Mouse (Mus musculus) ES-Bruce4 (cell line): Measurements from ENCODE around the gene Vps37c. TPM values are rescaled to one million over a fixed set of nuclear protein-coding genes. Genes with fewer than 3 reads are reported as not detected.

Experiments
- H3K27ac ChIP-seq: 2 replicates; pipeline ENCODE4 v1.5.1; 2012; ENCODE audit warnings: low read length, inconsistent platforms; ENCODE audit not compliant: insufficient read depth
- H3K27me3 ChIP-seq: 2 replicates; pipeline ENCODE4 v1.6.1; 2012; ENCODE audit warnings: mild to moderate bottlenecking, low read length, inconsistent platforms; ENCODE audit not compliant: control insufficient read depth, poor library complexity, insufficient read depth, severe bottlenecking
- H3K36me3 ChIP-seq: 2 replicates; pipeline ENCODE4 v1.6.1; 2012; ENCODE audit warnings: inconsistent platforms, mild to moderate bottlenecking, low read length, moderate library complexity; ENCODE audit not compliant: control insufficient read depth, poor library complexity, insufficient read depth, severe bottlenecking
- H3K4me1 ChIP-seq: one replicate; pipeline ENCODE4 v1.8.1; 2011; ENCODE audit warnings: low read length; ENCODE audit not compliant: control insufficient read depth, insufficient read depth
- H3K4me3 ChIP-seq: 2 replicates; pipeline ENCODE4 v1.5.1; 2011; ENCODE audit warnings: low read depth, mild to moderate bottlenecking, low read length
- H3K9ac ChIP-seq: 2 replicates; pipeline ENCODE4 v1.6.1; 2012; ENCODE audit warnings: low read depth, mild to moderate bottlenecking, inconsistent platforms; ENCODE audit not compliant: poor library complexity, severe bottlenecking
- H3K9me3 ChIP-seq: replicated peaks from 2 replicates; pipeline ENCODE4 v1.6.1; 2012; ENCODE audit warnings: mild to moderate bottlenecking, low read length, inconsistent platforms; ENCODE audit not compliant: control insufficient read depth, poor library complexity, insufficient read depth, severe bottlenecking
- CTCF ChIP-seq: IDR thresholded peaks from one replicate; pipeline ENCODE4 v1.8.1; 2011; ENCODE audit warnings: low read depth, low read length
- EP300 ChIP-seq: IDR thresholded peaks from 2 replicates; pipeline ENCODE4 v1.6.1; 2011; ENCODE audit warnings: low read depth, low read length; ENCODE audit not compliant: insufficient read depth
- POLR2A ChIP-seq: IDR thresholded peaks from one replicate; pipeline ENCODE4 v1.8.1; 2011; ENCODE audit warnings: low read length; ENCODE audit not compliant: insufficient read depth
- polyA plus RNA-seq: library from polyadenylated mRNA; stranded (reverse); fragments of >200 nt; gene quantifications from 2 replicates; pipeline ENCODE4 v1.2.4, GENCODE M21; 2011; ENCODE audit warnings: low read depth; ENCODE audit not compliant: missing spikeins, insufficient read depth, insufficient read length

Vps37c gene
- polyA plus RNA-seq, 1 experiment: 11.5 TPM

DNA sequence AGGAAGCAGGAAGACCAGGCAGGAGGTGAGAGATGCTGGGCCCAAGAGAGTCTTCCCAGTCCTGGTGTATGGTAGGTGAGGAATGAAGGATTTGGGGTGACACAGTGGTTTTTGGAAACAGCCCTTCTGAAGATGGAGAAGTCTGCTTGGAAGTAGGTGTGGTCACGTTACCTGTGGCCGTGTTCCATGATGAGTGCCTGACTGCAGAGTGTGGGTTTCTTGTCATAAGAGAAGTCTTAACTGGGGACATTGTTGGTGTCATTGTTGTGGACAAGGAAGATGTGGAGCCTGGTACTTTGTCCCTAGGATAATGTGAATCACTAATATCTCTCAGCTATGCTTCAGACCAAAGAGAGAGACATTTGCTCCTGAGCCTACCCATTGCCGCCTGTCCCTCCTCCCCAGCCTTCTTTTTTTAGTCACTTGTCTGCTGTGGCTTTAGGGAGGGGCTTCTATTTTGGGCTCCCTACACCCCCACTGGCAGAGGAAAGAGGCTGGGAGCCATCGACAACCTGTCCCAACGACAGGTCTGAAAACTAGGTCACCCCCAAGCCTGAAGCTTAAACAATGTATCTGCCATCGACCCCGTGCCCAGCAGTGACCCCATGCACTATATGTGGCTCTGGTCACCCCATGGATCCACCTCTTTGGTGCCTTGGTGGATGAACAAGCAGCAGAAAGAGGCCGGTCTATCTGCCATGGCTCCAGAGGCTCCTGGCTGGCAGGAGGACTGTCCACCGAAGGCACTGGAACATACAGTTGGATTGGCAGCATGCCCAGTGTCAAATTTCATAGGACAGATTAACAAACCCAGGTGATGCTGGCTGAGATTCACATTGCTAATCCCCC, 71.7 kb downstream of the Vps37c start:
- no peak for TF ChIP-seq EP300
- TF ChIP-seq CTCF: no peak
- no peak for TF ChIP-seq POLR2A
- H3K9ac ChIP-seq: no peak overlapping the region
- no peaks in the 10 kb centered on the region for H3K27me3 ChIP-seq
- no peaks in the 10 kb centered on the region for H3K36me3 ChIP-seq
- H3K4me3 ChIP-seq: no peak overlapping the region
- H3K4me1 ChIP-seq: no peaks in the 10 kb centered on the region
- no peak overlapping the region for H3K27ac ChIP-seq
- no peaks in the 10 kb centered on the region for H3K9me3 ChIP-seq

DNA sequence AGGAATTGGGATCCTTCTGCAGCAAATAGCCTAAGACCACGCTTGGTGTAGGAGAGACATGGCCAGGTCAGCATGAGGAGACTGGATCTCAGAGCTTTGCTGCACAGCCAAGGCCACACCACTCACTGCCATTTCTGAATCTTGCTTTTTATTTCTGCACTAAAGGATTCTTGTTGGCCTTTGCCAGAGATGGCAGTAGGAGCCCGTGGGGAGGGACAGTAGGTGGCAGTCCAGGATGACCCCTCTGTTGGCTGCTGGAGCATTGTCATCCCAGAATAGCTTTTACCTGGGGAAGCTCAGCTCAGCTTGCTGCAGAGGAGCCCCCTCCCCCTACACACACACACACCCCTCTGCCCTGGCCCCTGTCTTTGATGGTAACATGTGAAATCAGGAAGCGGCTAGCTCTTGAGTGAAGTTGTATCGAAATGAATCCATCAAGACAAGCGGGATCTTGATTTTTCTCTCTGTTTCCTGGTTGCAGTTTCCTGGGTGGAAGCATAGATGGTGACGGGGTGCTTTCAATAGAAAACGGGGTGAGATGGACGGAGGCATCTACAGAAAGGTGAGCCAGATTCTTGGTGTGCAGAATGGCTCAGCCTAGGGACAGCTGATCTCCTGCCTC, 73.4 kb downstream of the Vps37c start:
- Histone ChIP-seq H3K36me3 (no peaks in the 10 kb centered on the region), H3K27me3 (no peaks in the 10 kb centered on the region), H3K9ac (no peak overlapping the region), H3K4me1 (no peaks in the 10 kb centered on the region), H3K27ac (no peak overlapping the region), H3K4me3 (no peak overlapping the region), H3K9me3 (no peaks in the 10 kb centered on the region)
- no peak for TF ChIP-seq EP300
- no peak for TF ChIP-seq POLR2A
- no peak for TF ChIP-seq CTCF

- no peaks in the 10 kb centered on the region for H3K36me3 ChIP-seq
Observed at GRCm38 (mm10) chr19:10762468-10762867, 73.9 kb downstream of the Vps37c start.

DNA sequence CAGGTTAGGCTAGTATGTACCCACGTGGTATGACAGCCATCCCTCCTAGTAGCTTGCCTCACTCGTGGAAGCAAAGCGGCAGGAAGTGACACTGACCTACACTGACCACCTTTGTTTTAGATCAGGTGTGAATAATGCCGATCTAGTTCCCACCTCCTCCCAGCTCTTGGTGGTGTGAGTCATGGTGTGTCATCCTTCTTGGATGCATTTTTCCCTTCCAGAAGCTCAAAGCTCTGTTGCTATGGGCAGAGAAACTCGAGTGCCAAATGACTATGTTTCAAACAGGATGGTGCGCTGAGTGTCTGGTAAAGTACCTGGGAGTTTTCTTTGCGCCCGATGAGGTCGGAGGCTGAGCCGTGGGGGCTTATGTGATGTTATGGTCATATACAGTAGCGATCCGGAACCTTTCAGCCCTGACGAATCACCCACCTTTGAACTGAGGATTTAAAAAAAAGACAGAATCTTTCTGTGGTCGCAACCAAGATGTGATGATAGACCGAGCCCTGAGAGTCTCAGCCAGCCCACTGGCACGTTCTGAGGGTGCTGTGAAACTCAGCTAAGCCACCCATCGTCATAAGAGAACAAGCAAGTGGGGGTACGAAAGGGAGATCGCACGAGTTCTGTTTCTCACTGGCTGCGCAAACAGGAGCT, 75.0 kb downstream of the Vps37c start:
- no peaks in the 10 kb centered on the region for H3K36me3 ChIP-seq
- TF ChIP-seq EP300 (no peak), POLR2A (no peak), CTCF (no peak)
- no peaks in the 10 kb centered on the region for H3K4me1 ChIP-seq
- no peak overlapping the region for H3K9ac ChIP-seq
- no peaks in the 10 kb centered on the region for H3K27me3 ChIP-seq
- H3K27ac ChIP-seq: no peak overlapping the region
- no peak overlapping the region for H3K4me3 ChIP-seq
- H3K9me3 ChIP-seq: no peaks in the 10 kb centered on the region

More at GRCm38 (mm10) chr19:10762468-10762867, 73.9 kb downstream of the Vps37c start:
- H3K4me3 ChIP-seq: no peak overlapping the region
- no peak for TF ChIP-seq CTCF
- no peak for TF ChIP-seq POLR2A
- no peak for TF ChIP-seq EP300
- no peaks in the 10 kb centered on the region for H3K9me3 ChIP-seq
- H3K27me3 ChIP-seq: no peaks in the 10 kb centered on the region
- H3K4me1 ChIP-seq: no peaks in the 10 kb centered on the region
- no peak overlapping the region for H3K27ac ChIP-seq
- H3K9ac ChIP-seq: no peak overlapping the region

Other genes starting within 250 kb of the Vps37c start
- not detected in 2 replicates for gene Lrrc10b, start 231.3 kb upstream of the Vps37c start, polyA plus RNA-seq
- 0.58 and 1.4 TPM in 2 replicates for gene Ppp1r32, start 205.8 kb upstream of the Vps37c start, polyA plus RNA-seq
- gene Cpsf7, start 163.5 kb upstream of the Vps37c start, polyA plus RNA-seq: 73.5 and 76.3 TPM in 2 replicates
- gene Sdhaf2, start 162.6 kb upstream of the Vps37c start, polyA plus RNA-seq: 32.9 and 39.6 TPM in 2 replicates
- 10.4 and 12.2 TPM in 2 replicates for gene Tmem216, start 132.5 kb upstream of the Vps37c start, polyA plus RNA-seq
- gene Cyb561a3, start 111.6 kb upstream of the Vps37c start, polyA plus RNA-seq: 11.6 and 13.5 TPM in 2 replicates
- gene Tmem138, start 111.4 kb upstream of the Vps37c start, polyA plus RNA-seq: 25.3 TPM in 2 replicates
- 876 and 913 TPM in 2 replicates for gene Ddb1, start 83.4 kb upstream of the Vps37c start, polyA plus RNA-seq
- 28.1 and 29.0 TPM in 2 replicates for gene Tkfc, start 83.1 kb upstream of the Vps37c start, polyA plus RNA-seq
- 1.9 and 2.0 TPM in 2 replicates for gene Vwce, start 54.5 kb upstream of the Vps37c start, polyA plus RNA-seq
- 2.9 and 4.1 TPM in 2 replicates for gene Pga5, start 10.7 kb upstream of the Vps37c start, polyA plus RNA-seq
- not detected in 2 replicates for gene Cd5, start 50.3 kb downstream of the Vps37c start, polyA plus RNA-seq
- not detected in 2 replicates for gene Cd6, start 141.3 kb downstream of the Vps37c start, polyA plus RNA-seq
- not detected in 2 replicates for gene Slc15a3, start 151.0 kb downstream of the Vps37c start, polyA plus RNA-seq
- 16.5 and 17.2 TPM in 2 replicates for gene Tmem132a, start 181.2 kb downstream of the Vps37c start, polyA plus RNA-seq
- 16.3 and 20.1 TPM in 2 replicates for gene Tmem109, start 193.3 kb downstream of the Vps37c start, polyA plus RNA-seq
- gene Prpf19, start 206.5 kb downstream of the Vps37c start, polyA plus RNA-seq: 131 and 148 TPM in 2 replicates
- gene Zp1, start 231.9 kb downstream of the Vps37c start, polyA plus RNA-seq: not detected in 2 replicates
- not detected in 2 replicates for gene Ptgdr2, start 248.4 kb downstream of the Vps37c start, polyA plus RNA-seq